Mouse (Mus musculus) CD4-positive, CD25-positive, alpha-beta regulatory T cell, adult 9 weeks (primary cell): ENCODE results near the gene Olfr173. TPM values are rescaled to one million over a fixed set of nuclear protein-coding genes. Genes with fewer than 3 reads are reported as not detected.

Experiments
- polyA plus RNA-seq: library from polyadenylated mRNA; unstranded; fragments of 100-300 nt; shearing (Covaris generic); gene quantifications from one replicate; pipeline ENCODE4 v1.2.1, GENCODE M21; 2017

Olfr173 gene
- polyA plus RNA-seq, result 1.5 TPM

GRCm38 (mm10) chr16:58800168-58800567, at the start of gene Olfr173:
Gene Olfr173 (minus strand): TSS chr16:58800268.

GRCm38 (mm10) chr16:58826732-58827319, 26.8 kb upstream of the Olfr173 start, which contains the start of gene Olfr175-ps1:
Gene Olfr175-ps1 (minus strand): TSS chr16:58826782.

GRCm38 (mm10) chr16:58763076-58763475, 37.0 kb downstream of the Olfr173 start, which contains the start of gene Olfr172:
Gene Olfr172 (minus strand): TSS chr16:58763176.

Other genes with a start within 250 kb of the Olfr173 start
- not detected for gene Gm813, start 183.3 kb downstream of the Olfr173 start, polyA plus RNA-seq
- gene E330017A01Rik, start 161.5 kb downstream of the Olfr173 start, polyA plus RNA-seq, result not detected
- 21.6 TPM for gene Cpox, start 130.0 kb downstream of the Olfr173 start, polyA plus RNA-seq
- 16.7 TPM for gene Gpr15, start 81.2 kb downstream of the Olfr173 start, polyA plus RNA-seq
- 115 TPM for gene Cldnd1, start 72.4 kb downstream of the Olfr173 start, polyA plus RNA-seq
- 0.16 TPM for gene Olfr172, start 37.1 kb downstream of the Olfr173 start, polyA plus RNA-seq
- gene Olfr175-ps1, start 26.5 kb upstream of the Olfr173 start, polyA plus RNA-seq, result not detected
- gene Olfr177, start 74.5 kb upstream of the Olfr173 start, polyA plus RNA-seq, result not detected
- not detected for gene Olfr178, start 91.8 kb upstream of the Olfr173 start, polyA plus RNA-seq
- 0.27 TPM for gene Olfr181, start 128.5 kb upstream of the Olfr173 start, polyA plus RNA-seq
- not detected for gene Olfr180, start 129.1 kb upstream of the Olfr173 start, polyA plus RNA-seq
- not detected for gene Olfr183, start 195.1 kb upstream of the Olfr173 start, polyA plus RNA-seq
- 0.12 TPM for gene Olfr186, start 230.0 kb upstream of the Olfr173 start, polyA plus RNA-seq
- gene Olfr187, start 239.5 kb upstream of the Olfr173 start, polyA plus RNA-seq, result not detected